Mouse (Mus musculus): Measurements from ENCODE around the gene Frmd7. TPM values are rescaled to one million over a fixed set of nuclear protein-coding genes. Genes with fewer than 3 reads are reported as not detected.

The Frmd7 gene
- polyA plus RNA-seq, 1 experiment from 2014 or later, result 0.05 TPM

DNA sequence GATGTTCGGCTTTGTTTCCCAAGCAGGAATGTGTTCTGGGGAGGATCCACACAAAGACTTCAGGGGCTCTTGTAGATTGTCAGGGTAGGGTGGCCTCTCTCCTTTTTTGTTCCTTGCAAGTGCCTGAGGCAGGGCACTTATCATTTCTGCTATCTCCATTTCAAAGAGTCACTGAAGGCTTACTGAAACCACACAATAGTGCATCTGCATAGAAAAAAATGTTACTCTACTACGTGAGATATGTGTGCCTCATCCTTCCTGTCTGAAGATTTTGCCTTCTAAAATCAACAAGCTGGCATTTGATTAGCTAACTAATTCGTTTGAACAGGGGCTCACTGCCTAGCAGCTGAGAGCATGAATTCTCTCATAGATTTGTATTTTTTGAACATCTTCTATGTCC, 12.2 kb downstream of the Frmd7 start:
- Histone ChIP-seq H3K27ac (ENCODE audit: low read depth, low read length) (no peak overlapping the region), H3K4me2 (replicated peaks; ENCODE audit: low read depth) (no peak overlapping the region), H3K4me3 (ENCODE audit: low read depth, low read length) (no peak overlapping the region), H3K4me1 (replicated peaks; ENCODE audit: control insufficient read depth, insufficient read depth, low read length) (no peaks in the 10 kb centered on the region), H3K36me3 (ENCODE audit: control insufficient read depth, insufficient read depth) (no peaks in the 10 kb centered on the region), H3K9ac (ENCODE audit: low read depth, low read length) (no peak overlapping the region), H3K27me3 (replicated peaks; ENCODE audit: control insufficient read depth, insufficient read depth, low read length) (no peaks in the 10 kb centered on the region), H3K9me3 (ENCODE audit: control insufficient read depth) (no peaks in the 10 kb centered on the region)
- 56% methylated on average over 3 of the region's 3 CpGs for WGBS
- no peak for ATAC-seq
- TF ChIP-seq CTCF (IDR thresholded peaks at IDR 0.05; ENCODE audit: low read depth), result no peak

- H3K36me3 ChIP-seq (ENCODE audit: control insufficient read depth, insufficient read depth), result no peaks in the 10 kb centered on the region
- H3K27me3 ChIP-seq (replicated peaks; ENCODE audit: control insufficient read depth, insufficient read depth, low read length), result no peaks in the 10 kb centered on the region
- no peak overlapping the region for H3K9ac ChIP-seq (ENCODE audit: low read depth, low read length)
- H3K4me2 ChIP-seq (replicated peaks; ENCODE audit: low read depth), result no peak overlapping the region
- no peak for ATAC-seq
- WGBS, result 64% methylated on average over 10 of the region's 10 CpGs
- no peak overlapping the region for H3K4me3 ChIP-seq (ENCODE audit: low read depth, low read length)
- no peaks in the 10 kb centered on the region for H3K9me3 ChIP-seq (ENCODE audit: control insufficient read depth)
- no peaks in the 10 kb centered on the region for H3K4me1 ChIP-seq (replicated peaks; ENCODE audit: control insufficient read depth, insufficient read depth, low read length)
- no peak overlapping the region for H3K27ac ChIP-seq (ENCODE audit: low read depth, low read length)
- no peak for TF ChIP-seq CTCF (IDR thresholded peaks at IDR 0.05; ENCODE audit: low read depth)
These were observed 15.5 kb downstream of the Frmd7 start for GRCm38 (mm10) chrX:50926893-50927545.

DNA sequence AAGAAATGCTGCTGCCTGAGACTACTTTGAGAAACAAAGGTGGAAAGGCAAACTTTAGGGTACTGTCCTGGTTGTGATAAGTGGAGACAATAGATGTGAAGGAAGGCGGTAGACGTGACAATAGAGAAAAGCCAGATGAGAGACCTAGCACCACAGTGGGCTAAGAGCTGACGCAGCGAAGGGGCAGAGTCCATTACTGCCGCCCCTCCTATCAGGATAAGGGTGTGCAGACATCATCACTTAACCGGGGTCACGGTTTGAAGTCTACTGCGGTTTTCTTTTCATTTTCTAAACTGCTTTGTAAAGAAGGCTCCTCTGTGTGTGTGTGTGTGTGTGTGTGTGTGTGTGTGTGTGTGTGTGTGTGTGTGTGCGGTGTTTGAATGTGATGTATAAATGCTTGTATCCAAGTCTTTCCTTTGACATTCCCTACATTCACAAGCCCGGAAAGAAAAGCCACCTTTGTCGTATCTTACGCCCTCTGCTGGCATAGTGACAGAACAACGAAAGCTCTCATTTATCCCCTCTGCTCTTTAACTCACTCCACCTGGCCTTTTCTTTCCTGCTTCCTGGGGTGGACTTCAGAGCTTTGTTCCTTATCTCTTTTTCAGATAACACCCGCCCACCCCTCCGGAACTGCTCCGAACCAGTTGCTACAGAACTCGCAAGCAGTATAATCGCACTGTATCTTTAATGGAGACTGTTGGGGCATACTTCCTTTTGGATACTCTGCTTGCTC, 17.7 kb downstream of the Frmd7 start:
- WGBS, result 43% methylated on average over 18 of the region's 18 CpGs
- Histone ChIP-seq H3K4me2 (replicated peaks; ENCODE audit: low read depth) (peak overlapping the region; percentile 38; the same call in 1 of the 2 replicates), H3K27ac (ENCODE audit: low read depth, low read length) (no peak overlapping the region), H3K36me3 (ENCODE audit: control insufficient read depth, insufficient read depth) (no peaks in the 10 kb centered on the region), H3K4me3 (ENCODE audit: low read depth, low read length) (no peak overlapping the region), H3K4me1 (replicated peaks; ENCODE audit: control insufficient read depth, insufficient read depth, low read length) (no peaks in the 10 kb centered on the region), H3K9me3 (ENCODE audit: control insufficient read depth) (no peaks in the 10 kb centered on the region), H3K9ac (ENCODE audit: low read depth, low read length) (no peak overlapping the region), H3K27me3 (replicated peaks; ENCODE audit: control insufficient read depth, insufficient read depth, low read length) (no peaks in the 10 kb centered on the region)
- peak; percentile 94 for ATAC-seq
- TF ChIP-seq CTCF (IDR thresholded peaks at IDR 0.05; ENCODE audit: low read depth), result peak; percentile 65

DNA sequence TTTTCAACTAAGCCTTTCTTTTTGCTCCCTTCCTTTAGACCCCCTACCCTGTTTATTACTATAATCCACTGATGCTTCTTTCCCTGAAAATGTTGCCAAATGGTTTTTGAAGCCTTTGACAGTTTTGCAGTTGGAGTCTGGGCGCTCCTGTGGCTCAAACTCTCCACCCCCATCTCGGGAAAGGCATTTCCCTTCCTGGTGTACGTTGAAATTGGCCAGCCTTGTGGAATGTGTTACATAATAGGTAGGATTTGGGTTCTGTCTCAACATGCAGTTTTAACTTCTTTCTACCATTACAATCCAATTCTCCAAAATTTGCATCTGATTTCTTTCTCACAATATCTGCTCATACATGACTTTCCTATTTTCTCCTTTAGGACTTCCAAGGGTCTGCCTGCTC, 23.8 kb downstream of the Frmd7 start:
- TF ChIP-seq CTCF (IDR thresholded peaks at IDR 0.05; ENCODE audit: low read depth), result no peak
- H3K9ac ChIP-seq (ENCODE audit: low read depth, low read length), result no peak overlapping the region
- no peaks in the 10 kb centered on the region for H3K4me1 ChIP-seq (replicated peaks; ENCODE audit: control insufficient read depth, insufficient read depth, low read length)
- no peak for ATAC-seq
- no peak overlapping the region for H3K4me2 ChIP-seq (replicated peaks; ENCODE audit: low read depth)
- H3K27ac ChIP-seq (ENCODE audit: low read depth, low read length), result no peak overlapping the region
- H3K9me3 ChIP-seq (ENCODE audit: control insufficient read depth), result no peaks in the 10 kb centered on the region
- no peaks in the 10 kb centered on the region for H3K27me3 ChIP-seq (replicated peaks; ENCODE audit: control insufficient read depth, insufficient read depth, low read length)
- H3K4me3 ChIP-seq (ENCODE audit: low read depth, low read length), result no peak overlapping the region
- 60% methylated on average over 3 of the region's 3 CpGs for WGBS
- H3K36me3 ChIP-seq (ENCODE audit: control insufficient read depth, insufficient read depth), result no peaks in the 10 kb centered on the region

DNA sequence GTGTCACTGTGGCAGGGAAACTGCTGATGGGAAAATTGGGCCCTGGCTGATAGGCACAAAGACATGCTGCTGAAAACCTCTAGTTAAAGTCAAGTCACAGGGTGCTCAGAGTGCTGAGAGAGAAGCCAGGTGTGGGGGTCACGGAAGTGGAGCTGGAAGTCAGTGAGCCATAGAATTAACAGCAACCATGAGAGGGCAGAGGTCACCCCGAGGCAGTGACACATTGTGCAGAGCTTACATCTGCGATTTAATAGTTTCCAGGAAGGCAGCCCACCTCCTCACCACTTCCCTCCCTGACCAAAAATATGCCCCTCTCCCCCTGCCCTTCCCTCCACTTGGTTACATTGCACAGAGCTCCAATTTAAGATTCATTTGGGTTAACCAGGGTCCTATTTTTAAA, 25.1 kb downstream of the Frmd7 start:
- TF ChIP-seq CTCF (IDR thresholded peaks at IDR 0.05; ENCODE audit: low read depth), result no peak
- 43% methylated on average over 3 of the region's 3 CpGs for WGBS
- no peak overlapping the region for H3K4me2 ChIP-seq (replicated peaks; ENCODE audit: low read depth)

GRCm38 (mm10) chrX:50909915-50910314, 32.6 kb downstream of the Frmd7 start:
- H3K27me3 ChIP-seq (replicated peaks; ENCODE audit: control insufficient read depth, insufficient read depth, low read length), result no peaks in the 10 kb centered on the region
- H3K4me2 ChIP-seq (replicated peaks; ENCODE audit: low read depth), result no peak overlapping the region
- no peaks in the 10 kb centered on the region for H3K9me3 ChIP-seq (ENCODE audit: control insufficient read depth)
- no peak for ATAC-seq
- 72% methylated on average over 5 of the region's 5 CpGs for WGBS
- TF ChIP-seq CTCF (IDR thresholded peaks at IDR 0.05; ENCODE audit: low read depth), result no peak
- H3K4me1 ChIP-seq (replicated peaks; ENCODE audit: control insufficient read depth, insufficient read depth, low read length), result no peaks in the 10 kb centered on the region
- H3K36me3 ChIP-seq (ENCODE audit: control insufficient read depth, insufficient read depth), result no peaks in the 10 kb centered on the region
- no peak overlapping the region for H3K4me3 ChIP-seq (ENCODE audit: low read depth, low read length)
- no peak overlapping the region for H3K27ac ChIP-seq (ENCODE audit: low read depth, low read length)
- no peak overlapping the region for H3K9ac ChIP-seq (ENCODE audit: low read depth, low read length)

More for the DNA sequence above, 25.1 kb downstream of the Frmd7 start:
- Histone ChIP-seq H3K27me3 (replicated peaks; ENCODE audit: control insufficient read depth, insufficient read depth, low read length) (no peaks in the 10 kb centered on the region), H3K9me3 (ENCODE audit: control insufficient read depth) (no peaks in the 10 kb centered on the region), H3K36me3 (ENCODE audit: control insufficient read depth, insufficient read depth) (no peaks in the 10 kb centered on the region), H3K9ac (ENCODE audit: low read depth, low read length) (no peak overlapping the region), H3K4me1 (replicated peaks; ENCODE audit: control insufficient read depth, insufficient read depth, low read length) (no peaks in the 10 kb centered on the region), H3K27ac (ENCODE audit: low read depth, low read length) (no peak overlapping the region), H3K4me3 (ENCODE audit: low read depth, low read length) (no peak overlapping the region)
- no peak for ATAC-seq

Measured in intestine, postnatal 0 days (tissue).